Mouse (Mus musculus) WW6 (cell line): ENCODE results near the gene Chd4.

Experiments used
- DNase-seq: peaks from one replicate; pipeline ENCODE4 v3.0.0-alpha.2; 2013; ENCODE audit warnings: low read depth, low spot score

Chd4 gene

GRCm38 (mm10) chr6:125139747-125140146, 44.0 kb downstream of the Chd4 start:
- no peak for DNase-seq

DNA sequence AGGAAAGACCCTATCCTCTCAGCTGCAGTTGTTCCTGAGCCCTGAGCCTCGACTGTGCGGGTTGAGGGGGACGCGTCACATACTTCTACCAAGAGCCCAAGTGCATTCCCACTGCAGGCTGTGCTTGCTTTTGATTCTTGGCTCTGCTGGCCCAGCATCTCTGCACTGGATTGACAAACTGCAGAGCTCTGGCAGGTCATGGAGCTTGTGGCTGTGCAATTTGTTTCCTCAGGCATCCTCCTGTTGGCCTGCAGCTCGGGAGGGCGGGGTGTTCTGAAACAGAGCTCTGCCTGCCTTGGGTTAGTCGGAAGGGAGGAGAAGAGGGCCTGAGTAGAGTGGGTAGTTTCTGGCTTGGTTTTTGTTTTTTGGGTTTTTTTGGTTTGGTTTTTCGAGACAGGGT, 46.7 kb downstream of the Chd4 start:
- DNase-seq = no peak

DNA sequence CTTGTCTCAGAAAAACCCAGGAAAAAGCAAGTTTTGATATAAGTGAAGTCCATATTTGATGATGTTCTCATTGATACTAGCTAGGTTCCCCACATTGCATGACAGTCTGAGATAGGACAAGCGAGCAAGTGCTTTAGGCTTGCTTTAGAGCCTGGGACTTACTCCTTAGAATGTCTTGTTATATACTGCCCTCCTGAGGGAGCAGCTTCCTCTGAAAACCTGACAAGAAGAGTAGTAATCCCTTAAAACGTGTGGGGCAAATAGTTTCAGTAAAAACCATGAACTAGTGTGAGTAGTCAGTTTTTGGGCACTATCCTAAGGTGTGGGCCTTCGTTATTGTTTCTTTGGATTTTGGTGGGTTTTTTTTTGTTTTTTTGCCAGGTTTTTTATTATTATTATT, 47.3 kb downstream of the Chd4 start:
- DNase-seq = no peak

DNA sequence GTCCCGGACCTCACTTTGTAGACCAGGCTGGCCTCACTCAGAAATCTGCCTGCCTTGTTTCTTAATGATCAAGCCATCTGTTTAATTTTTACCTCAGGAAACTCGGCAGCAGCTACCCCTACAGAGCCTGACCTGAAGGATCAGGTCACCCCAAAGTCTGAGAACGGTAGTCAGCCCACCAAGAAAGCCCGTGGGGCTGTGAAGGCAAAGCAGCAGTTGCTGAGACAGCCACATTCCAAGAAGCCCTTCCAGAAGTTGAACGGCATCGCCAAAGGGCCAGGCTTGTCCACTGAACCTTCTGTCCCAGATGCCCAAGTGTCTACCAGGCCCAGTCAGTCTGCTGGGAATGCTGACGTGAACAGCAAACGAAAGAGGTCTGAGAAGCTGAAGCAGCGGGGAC, 48.1 kb downstream of the Chd4 start:
- DNase-seq = no peak

DNA sequence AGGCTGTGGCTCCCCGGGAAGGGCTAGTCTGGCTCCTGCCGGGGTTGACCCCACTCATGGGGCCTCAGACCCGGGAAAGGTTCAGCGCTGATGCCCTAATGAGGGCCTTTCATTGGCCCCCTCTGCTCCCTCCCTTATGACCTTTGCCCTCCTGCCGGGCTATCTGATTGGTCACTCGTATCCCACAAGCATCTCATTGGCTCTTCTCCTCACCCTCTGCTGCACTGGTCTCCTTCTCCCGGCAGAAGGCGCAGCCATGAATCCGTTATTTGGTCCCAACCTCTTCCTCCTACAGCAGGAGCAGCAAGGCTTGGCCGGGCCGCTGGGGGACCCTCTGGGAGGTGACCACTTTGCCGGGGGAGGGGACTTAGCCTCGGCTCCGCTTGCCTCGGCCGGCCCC, 49.2 kb downstream of the Chd4 start, which contains the start of gene Iffo1:
Gene Iffo1, plus strand, starts transcription at position 241 of the 400 bp plus-strand sequence.
- peak; percentile 97 for DNase-seq

- no peak for DNase-seq
Measured at GRCm38 (mm10) chr6:125145479-125145951, 49.7 kb downstream of the Chd4 start.

- DNase-seq = no peak
Measured at GRCm38 (mm10) chr6:125146148-125146547, 50.4 kb downstream of the Chd4 start.

GRCm38 (mm10) chr6:125146797-125147196, 51.0 kb downstream of the Chd4 start:
- no peak for DNase-seq

DNA sequence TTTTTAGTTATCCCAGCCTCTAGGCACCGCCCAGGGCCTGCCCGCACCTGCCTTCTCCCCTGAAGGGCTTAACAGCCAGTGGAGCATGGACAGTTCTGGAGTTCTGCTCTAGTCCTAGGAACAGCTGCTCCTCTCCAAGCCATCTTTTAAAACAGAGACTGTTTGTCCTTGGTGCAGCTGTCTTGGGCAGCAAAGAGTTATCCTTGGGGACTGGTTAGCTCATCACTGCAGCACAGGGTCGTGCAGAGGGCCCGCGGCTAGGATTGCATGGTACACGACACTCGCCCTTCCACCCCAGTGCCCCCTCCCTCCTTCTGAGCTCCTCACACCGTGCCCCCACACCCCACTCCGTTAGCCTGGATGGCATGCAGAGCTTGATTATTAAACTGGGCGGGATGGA, 51.5 kb downstream of the Chd4 start:
- DNase-seq = no peak

DNA sequence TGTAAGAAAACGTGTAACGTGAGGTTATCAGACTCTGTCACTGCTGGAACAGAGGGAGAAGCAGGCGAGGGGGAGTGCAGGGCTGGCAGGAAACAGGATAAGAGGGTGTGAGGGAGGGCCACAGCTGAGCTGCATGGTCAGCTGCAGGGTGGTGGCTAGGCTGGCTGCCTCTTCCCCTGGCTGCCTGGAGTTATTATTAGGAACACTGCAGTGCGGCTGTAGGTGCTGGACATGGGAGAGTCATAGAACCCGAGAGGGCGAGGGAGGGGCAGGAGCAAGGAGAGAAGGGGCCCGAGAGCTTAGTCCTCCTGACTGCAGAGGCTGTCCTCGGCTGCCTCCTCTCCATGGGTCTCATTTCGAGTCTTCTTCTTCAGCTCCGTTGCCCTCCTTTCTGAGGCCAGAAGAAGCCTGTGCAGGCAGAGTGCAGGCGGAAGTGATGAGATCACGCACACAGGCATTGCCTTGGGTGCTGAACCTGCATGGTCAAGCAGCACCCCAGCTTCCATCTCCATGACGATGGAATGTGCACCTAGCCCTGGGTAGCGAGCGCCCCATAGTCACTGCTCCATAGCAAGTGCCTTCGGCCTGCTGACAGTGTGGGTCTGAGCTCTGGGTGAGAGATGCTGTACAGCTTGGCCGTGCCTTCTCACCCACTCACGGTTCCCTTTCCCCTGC, 52.6 kb downstream of the Chd4 start:
- no peak for DNase-seq

GRCm38 (mm10) chr6:125148926-125149568, 53.3 kb downstream of the Chd4 start:
- no peak for DNase-seq

- no peak for DNase-seq
Measured at GRCm38 (mm10) chr6:125149569-125149950, 53.8 kb downstream of the Chd4 start.

DNA sequence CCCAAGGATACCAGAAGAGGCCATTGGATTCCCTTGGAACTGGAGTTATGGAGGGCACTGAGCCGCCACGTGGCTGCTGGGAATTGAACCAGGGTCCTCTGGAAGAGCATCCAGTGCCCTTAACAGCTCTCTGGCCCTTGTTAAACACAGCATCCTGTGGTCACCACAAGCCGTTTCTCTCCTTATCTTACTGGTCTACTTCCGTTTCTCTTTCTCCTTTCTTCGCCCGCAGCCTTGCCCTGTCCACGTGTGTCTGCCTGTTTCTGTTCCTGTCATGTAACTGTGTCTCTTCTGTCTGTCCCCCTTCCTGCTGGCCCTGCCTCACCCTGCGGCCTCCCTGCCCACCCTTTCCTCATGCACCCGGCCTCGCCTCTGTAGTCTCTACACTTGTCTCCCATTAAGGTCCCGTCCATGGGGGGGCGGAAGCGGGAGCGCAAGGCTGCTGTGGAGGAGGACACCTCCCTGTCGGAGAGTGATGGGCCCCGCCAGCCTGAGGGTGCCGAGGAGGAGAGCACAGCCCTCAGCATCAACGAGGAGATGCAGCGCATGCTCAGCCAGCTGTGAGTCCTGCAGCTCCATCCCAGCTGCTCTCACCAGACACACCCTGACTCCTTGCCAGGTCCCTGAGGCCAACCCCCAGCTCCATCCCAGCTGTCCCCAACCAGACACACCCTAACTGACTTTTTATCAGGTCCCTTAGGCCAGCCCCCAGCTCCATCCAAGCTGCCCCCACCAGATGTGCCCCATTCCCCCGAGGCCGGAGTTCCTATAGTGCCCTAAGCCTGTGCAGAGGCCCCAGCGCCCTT, 56.6 kb downstream of the Chd4 start:
- DNase-seq = no peak

DNA sequence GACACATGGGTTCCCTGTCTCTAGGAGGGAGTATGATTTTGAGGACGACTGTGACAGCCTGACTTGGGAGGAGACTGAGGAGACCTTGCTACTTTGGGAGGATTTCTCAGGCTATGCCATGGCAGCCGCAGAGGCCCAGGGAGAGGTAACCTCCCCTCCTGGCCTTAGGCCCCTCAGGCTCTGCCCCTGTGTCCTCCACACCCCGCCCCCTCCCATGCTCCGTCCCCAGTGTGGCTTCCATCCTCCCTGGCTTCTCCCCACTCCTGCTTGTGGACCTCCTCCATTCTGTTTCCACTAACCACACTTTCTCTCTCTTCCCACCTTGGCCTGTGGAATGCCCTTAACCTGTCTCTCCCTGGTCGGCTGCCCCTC, 57.2 kb downstream of the Chd4 start:
- no peak for DNase-seq

DNA sequence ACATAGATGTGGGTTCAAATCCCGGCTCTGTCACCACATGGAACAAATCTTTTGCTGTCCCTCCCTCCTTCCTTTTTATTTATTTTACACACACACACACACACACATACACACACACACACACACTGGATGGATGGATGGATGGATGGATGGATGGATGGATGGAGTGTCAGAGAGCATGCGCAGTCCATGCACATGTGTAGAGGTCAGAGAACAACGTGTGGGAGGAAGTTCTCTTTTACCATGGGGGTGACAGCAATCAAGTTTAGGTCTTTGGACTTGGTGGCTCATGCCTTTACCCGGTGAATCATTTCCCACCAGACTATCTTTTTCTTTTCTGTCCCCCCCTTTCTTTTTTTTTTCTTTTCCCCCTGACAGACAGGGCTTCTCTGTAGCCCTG, 57.9 kb downstream of the Chd4 start:
- no peak for DNase-seq

GRCm38 (mm10) chr6:125154550-125154949, 58.8 kb downstream of the Chd4 start:
- no peak for DNase-seq

- no peak for DNase-seq
Measured at GRCm38 (mm10) chr6:125155262-125155661, 59.5 kb downstream of the Chd4 start.

GRCm38 (mm10) chr6:125156491-125156890, 60.7 kb downstream of the Chd4 start:
- no peak for DNase-seq

DNA sequence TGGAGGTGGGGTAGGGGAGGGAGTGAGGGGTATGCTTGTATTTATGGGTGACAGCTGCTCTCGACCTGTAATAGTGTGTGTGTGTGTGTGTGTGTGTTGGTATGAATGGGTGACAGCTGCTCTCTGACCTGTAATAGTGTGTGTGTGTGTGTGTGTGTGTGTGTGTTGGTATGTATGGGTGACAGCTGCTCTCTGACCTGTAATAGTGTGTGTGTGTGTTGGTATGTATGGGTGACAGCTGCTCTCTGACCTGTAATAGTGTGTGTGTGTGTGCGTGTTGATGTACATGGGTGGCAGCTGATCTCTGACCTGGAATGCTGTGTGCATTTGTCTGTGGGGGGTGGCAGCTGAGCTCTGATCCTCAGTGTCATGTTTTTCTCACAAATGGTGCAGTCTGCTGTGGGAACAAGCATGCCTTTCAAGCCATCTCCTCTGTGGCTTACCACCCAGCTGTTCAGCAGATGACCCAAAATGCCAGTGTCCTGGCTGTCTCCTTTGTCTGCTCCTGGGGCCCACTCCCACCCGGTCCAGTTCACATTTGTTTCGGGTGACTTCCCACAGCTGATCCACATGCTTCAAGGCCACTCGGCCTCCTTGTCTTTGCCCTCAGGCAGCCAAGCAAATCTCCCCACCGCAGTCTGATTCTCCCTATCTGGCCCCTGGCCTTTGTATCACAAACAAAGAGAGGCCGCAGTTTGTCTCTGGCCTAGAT, 61.3 kb downstream of the Chd4 start:
- DNase-seq = no peak

GRCm38 (mm10) chr6:125158944-125159492, 63.2 kb downstream of the Chd4 start:
- no peak for DNase-seq

- no peak for DNase-seq
Measured at GRCm38 (mm10) chr6:125159773-125160557, 64.2 kb downstream of the Chd4 start.
